Mouse (Mus musculus): ENCODE data around the gene Ms4a4a.
"Not testable (repeated sequence)": the region's sequence is repeated elsewhere in the genome, so short reads cannot be mapped to it uniquely, and the experiment has no call there.

The Ms4a4a gene

GRCm38 (mm10) chr19:11375273-11375672 lies at the start of gene Ms4a4a:
TSS of gene Ms4a4a (plus strand) at chr19:11375523.
- DNase-seq: no peak

- DNase-seq: no peak
Measured at GRCm38 (mm10) chr19:11335932-11336331, 39.4 kb upstream of the Ms4a4a start, which contains the start of gene Ms4a7. TSS of gene Ms4a7 (minus strand) at chr19:11336146.

- DNase-seq: no peak
Measured at GRCm38 (mm10) chr19:11343147-11343546, 32.2 kb upstream of the Ms4a4a start.

- DNase-seq: no peak
Measured at GRCm38 (mm10) chr19:11343992-11344391, 31.3 kb upstream of the Ms4a4a start.

GRCm38 (mm10) chr19:11349698-11350481 lies 25.4 kb upstream of the Ms4a4a start:
- DNase-seq: peak; percentile 55 to 57

- DNase-seq: no peak
Measured at GRCm38 (mm10) chr19:11351878-11352277, 23.4 kb upstream of the Ms4a4a start.

GRCm38 (mm10) chr19:11355730-11356129 lies 19.6 kb upstream of the Ms4a4a start:
- DNase-seq: no peak

- no peak for DNase-seq
Measured at GRCm38 (mm10) chr19:11360106-11360505, 15.2 kb upstream of the Ms4a4a start.

- no peak for DNase-seq
Measured at GRCm38 (mm10) chr19:11362002-11362401, 13.3 kb upstream of the Ms4a4a start.

GRCm38 (mm10) chr19:11368310-11368709 lies 7.0 kb upstream of the Ms4a4a start:
- no peak for DNase-seq

GRCm38 (mm10) chr19:11371181-11371580 lies 4.1 kb upstream of the Ms4a4a start:
- no peak for DNase-seq

GRCm38 (mm10) chr19:11376399-11376798 lies 1.1 kb downstream of the Ms4a4a start:
- no peak for DNase-seq

- DNase-seq: no peak
Measured at GRCm38 (mm10) chr19:11387109-11387508, 11.8 kb downstream of the Ms4a4a start.

GRCm38 (mm10) chr19:11387685-11388084 lies 12.4 kb downstream of the Ms4a4a start:
- DNase-seq: no peak

- DNase-seq: no peak
Measured at GRCm38 (mm10) chr19:11388949-11389348, 13.6 kb downstream of the Ms4a4a start.

- DNase-seq: no peak
Measured at GRCm38 (mm10) chr19:11395769-11396168, 20.4 kb downstream of the Ms4a4a start.

GRCm38 (mm10) chr19:11404527-11404926 lies 29.2 kb downstream of the Ms4a4a start, which contains the start of gene Ms4a4c:
TSS of gene Ms4a4c (plus strand) at chr19:11404770.
- DNase-seq: no peak

GRCm38 (mm10) chr19:11407428-11407827 lies 32.1 kb downstream of the Ms4a4a start:
- no peak for DNase-seq

- no peak for DNase-seq
Measured at GRCm38 (mm10) chr19:11408591-11408990, 33.3 kb downstream of the Ms4a4a start.

GRCm38 (mm10) chr19:11411640-11412039 lies 36.3 kb downstream of the Ms4a4a start:
- DNase-seq: no peak

- DNase-seq: no peak
Measured at GRCm38 (mm10) chr19:11414084-11414483, 38.8 kb downstream of the Ms4a4a start.

- DNase-seq: no peak
Measured at GRCm38 (mm10) chr19:11415581-11415980, 40.3 kb downstream of the Ms4a4a start.

- DNase-seq: not testable (repeated sequence)
Measured at GRCm38 (mm10) chr19:11418865-11419264, 43.5 kb downstream of the Ms4a4a start.

GRCm38 (mm10) chr19:11431209-11431608 lies 55.9 kb downstream of the Ms4a4a start:
- not testable (repeated sequence) for DNase-seq

Data from kidney, postnatal 36 days (tissue).